Mouse (Mus musculus): ENCODE data around the gene Stxbp1. TPM values are rescaled to one million over a fixed set of nuclear protein-coding genes. Genes with fewer than 3 reads are reported as not detected.

Stxbp1 gene
- polyA plus RNA-seq (2017; shearing (Covaris generic)): 3.5 TPM

GRCm38 (mm10) chr2:32846805-32847467, at the start of gene Stxbp1:
Stxbp1 (minus strand) TSS chr2:32847245.

DNA sequence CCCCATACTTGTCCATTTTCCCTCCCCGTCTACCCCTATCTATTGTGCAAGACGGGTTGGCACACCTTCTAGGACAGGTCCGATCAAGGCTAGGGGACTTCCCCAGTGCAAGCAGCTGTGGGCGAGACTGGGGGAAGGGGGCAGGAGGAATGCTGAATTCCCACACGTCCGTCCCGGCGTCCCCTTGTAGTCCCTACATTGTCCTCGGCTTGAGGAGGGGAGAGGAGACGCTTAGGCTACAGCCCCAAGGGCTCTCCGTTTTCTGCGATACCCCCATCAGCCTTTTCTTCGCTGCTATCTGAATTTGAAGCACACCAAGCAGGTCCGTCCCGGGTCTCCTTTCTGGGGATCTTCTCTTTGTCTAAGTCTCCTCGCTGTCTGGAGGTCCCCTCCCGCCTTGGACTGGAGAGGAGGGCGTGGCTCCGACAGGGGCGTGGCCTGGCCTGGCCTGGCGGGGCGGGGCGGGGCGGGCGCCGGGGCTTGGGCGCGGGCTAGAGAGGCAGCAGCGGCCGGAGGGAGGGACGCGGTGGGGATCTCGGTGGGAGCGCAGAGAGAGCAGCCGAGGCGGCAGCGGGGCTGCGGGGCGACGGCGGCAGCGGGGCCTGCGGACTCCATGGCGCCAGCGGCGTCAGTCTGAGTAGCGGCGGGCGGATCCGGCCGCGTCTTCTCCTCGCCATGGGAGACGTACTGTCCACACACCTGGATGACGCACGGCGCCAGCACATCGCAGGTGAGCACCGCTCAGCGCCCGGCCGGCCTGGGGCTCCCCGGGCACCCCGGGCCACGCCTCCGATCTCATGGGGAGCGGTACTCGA, 28.8 kb upstream of the Stxbp1 start, which contains the start of gene Fam129b:
Gene Fam129b, plus strand, starts transcription at position 440 of the 815 bp plus-strand sequence.

DNA sequence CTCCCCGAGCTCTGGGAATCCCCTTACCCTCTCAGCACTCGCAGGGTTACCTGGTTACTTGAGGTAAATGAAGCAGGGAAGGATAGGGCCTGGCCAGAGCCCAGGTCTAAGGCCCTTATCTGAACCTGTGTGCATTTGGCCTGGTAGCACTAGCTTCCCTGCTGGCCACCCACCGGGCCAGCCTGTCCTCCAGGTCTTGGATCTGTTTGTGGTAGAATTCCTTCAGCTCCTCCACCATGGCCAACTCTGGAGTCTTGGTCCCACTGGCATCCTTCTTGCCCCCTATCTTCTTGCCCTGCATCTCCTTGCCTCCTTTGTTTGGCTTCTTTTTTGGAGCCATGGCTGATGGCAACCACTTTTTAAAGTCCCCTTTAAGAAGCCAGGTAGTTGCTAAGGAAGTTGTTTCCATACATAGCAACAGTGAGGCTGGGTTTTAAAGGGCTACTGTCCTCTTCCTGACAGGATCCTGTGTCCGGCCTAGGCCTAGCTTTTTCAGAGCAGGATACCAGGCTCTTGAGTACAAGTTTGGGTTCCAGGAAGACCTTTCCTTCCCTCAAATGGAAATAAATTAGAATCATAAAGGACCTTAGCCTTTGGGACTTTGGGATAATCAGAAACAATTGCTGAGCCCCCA, 62.9 kb downstream of the Stxbp1 start, which contains the start of gene Cfap157:
Gene Cfap157, minus strand, starts transcription at position 381 of the 634 bp plus-strand sequence.

DNA sequence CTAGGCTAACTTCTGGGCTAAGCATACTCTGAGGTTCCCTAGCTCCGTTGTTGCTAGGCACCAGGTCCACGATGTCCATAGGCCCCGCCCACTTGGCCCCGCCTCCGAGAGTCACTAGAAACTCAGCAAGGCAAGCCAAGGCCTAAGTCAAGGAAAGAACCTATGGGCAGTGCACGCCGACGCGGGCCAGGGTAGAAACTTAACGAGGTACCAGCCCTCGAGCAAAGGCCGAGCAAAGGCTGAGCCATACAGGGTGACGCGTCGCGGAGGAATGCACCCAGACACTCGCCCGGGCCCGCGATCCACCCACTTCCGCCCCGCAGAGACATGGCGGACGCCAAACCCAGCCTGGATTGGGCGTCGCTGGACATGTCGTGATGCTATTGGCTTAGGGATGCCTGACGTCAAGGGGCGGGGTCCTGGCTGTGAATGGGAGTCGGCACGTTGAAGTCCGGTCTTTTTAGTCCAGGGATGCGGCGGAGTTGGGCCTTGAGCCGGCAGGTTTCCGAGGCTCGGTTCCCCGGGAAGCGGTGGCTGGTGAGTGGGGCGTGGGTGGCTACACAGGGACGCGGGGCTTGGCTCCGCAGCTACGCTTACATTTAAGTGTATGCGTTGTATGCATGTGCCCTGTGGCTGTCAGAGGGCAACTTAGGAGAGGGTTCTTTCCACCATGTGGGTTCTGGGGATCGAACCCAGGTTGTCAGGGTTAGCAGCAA, 71.5 kb downstream of the Stxbp1 start, which contains the start of the genes Ttc16 and Ptrh1:
Gene Ttc16, minus strand, starts transcription at position 275 of the 716 bp plus-strand sequence.
Gene Ptrh1, plus strand, starts transcription at position 428 of the 716 bp plus-strand sequence.

DNA sequence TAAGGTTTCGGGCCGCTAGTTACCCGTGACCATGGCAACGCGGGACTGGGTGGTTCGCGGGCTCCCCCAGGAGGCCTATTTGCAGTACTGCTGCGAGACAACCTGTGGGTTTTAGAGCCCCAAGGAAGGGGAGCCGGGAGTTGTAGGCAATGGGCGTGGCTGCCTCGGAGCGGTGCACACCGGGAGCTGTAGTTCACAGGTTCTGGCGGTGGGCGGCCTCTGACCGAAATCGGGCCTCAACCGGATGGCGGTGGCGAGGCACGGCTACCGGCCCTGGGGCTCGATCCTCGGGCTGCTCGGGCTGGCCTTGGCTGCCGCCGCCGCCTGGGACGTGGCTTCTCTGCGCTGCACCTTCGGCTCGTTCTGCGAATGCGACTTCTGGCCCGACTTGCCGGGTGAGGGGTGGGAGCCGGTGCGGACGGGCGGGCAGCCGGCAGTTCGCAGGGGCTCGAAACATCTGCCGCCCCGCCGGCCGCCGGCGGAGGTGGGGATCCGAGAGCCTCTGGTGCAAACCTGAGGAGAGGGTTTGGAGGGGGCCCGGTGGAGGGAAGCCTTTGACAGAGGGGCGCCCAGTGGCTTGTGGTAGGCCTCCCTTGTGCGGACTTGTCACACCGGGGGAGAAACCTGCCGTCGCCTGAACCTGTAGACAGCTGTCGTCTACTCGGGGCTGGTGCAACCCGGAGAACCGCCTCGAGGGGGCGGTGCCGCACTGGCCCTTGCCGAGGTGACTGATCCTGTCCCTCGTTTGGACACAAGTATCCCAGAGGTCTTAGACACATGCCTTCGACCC, 89.8 kb downstream of the Stxbp1 start, which contains the start of gene Tor2a:
Gene Tor2a, plus strand, starts transcription at position 179 of the 790 bp plus-strand sequence.

DNA sequence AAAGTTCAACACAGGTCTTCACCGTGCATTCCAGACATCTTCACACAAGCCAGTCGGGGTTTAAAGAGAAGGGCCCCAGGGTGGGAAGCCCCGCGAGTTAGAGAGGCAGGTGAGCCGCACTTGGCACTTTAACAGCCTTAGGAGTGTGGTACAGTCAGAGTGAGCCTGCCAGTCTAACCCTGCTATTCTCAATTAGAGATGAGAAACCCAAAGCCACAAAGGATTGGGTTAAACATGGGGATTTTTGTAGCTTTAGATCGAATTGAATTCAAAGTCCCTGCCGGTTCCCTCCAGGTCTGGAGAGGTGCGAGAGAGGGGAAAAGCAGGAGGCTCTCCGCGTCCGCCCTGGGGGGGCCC, 106.2 kb downstream of the Stxbp1 start, which contains the start of gene 6330409D20Rik:
Gene 6330409D20Rik, minus strand, starts transcription at position 101 of the 357 bp plus-strand sequence.

Other genes with a start within 250 kb of the Stxbp1 start
- gene St6galnac6, start 247.5 kb downstream of the Stxbp1 start, polyA plus RNA-seq (2017; shearing (Covaris generic)): 3.9 TPM
- gene Ak1, start 225.5 kb downstream of the Stxbp1 start, polyA plus RNA-seq (2017; shearing (Covaris generic)): not detected
- 0.07 TPM for gene Eng, start 200.7 kb downstream of the Stxbp1 start, polyA plus RNA-seq (2017; shearing (Covaris generic))
- 22.8 TPM for gene Fpgs, start 143.1 kb downstream of the Stxbp1 start, polyA plus RNA-seq (2017; shearing (Covaris generic))
- 27.3 TPM for gene Cdk9, start 134.2 kb downstream of the Stxbp1 start, polyA plus RNA-seq (2017; shearing (Covaris generic))
- 126 TPM for gene Sh2d3c, start 126.2 kb downstream of the Stxbp1 start, polyA plus RNA-seq (2017; shearing (Covaris generic))
- gene 6330409D20Rik, start 106.2 kb downstream of the Stxbp1 start, polyA plus RNA-seq (2017; shearing (Covaris generic)): 0.50 TPM
- gene Tor2a, start 90.0 kb downstream of the Stxbp1 start, polyA plus RNA-seq (2017; shearing (Covaris generic)): 54.6 TPM
- gene Ttc16, start 71.6 kb downstream of the Stxbp1 start, polyA plus RNA-seq (2017; shearing (Covaris generic)): 1.6 TPM
- gene Ptrh1, start 71.5 kb downstream of the Stxbp1 start, polyA plus RNA-seq (2017; shearing (Covaris generic)): 6.0 TPM
- not detected for gene Cfap157, start 62.8 kb downstream of the Stxbp1 start, polyA plus RNA-seq (2017; shearing (Covaris generic))
- 0.61 TPM for gene Fam129b, start 28.9 kb upstream of the Stxbp1 start, polyA plus RNA-seq (2017; shearing (Covaris generic))
- 37.6 TPM for gene Rpl12, start 114.3 kb upstream of the Stxbp1 start, polyA plus RNA-seq (2017; shearing (Covaris generic))
- 12.5 TPM for gene Lrsam1, start 114.4 kb upstream of the Stxbp1 start, polyA plus RNA-seq (2017; shearing (Covaris generic))
- 4.8 TPM for gene Slc2a8, start 134.8 kb upstream of the Stxbp1 start, polyA plus RNA-seq (2017; shearing (Covaris generic))

Measured in CD4-positive, CD25-positive, alpha-beta regulatory T cell, adult 9 weeks (primary cell).